Mouse (Mus musculus) forebrain, embryonic 12.5 days (tissue): ENCODE results near the gene Hnrnpa1. TPM values are rescaled to one million over a fixed set of nuclear protein-coding genes. Genes with fewer than 3 reads are reported as not detected.
"Not testable (repeated sequence)": the region's sequence is repeated elsewhere in the genome, so short reads cannot be mapped to it uniquely, and the experiment has no call there.

Experiments used
- ATAC-seq: fragments of 200-750 bp; cut with Nextera tagmentation; 2 replicates; pipeline ENCODE4 v1.8.0; 2017; ENCODE audit warnings: moderate TSS enrichment; ENCODE audit not compliant: low FRiP score
- H3K27ac ChIP-seq: fragments of 300-500 bp; sonication (generic); 2 replicates; pipeline ENCODE4 v1.5.1; 2016; ENCODE audit warnings: mild to moderate bottlenecking
- H3K27me3 ChIP-seq: fragments of 300-500 bp; sonication (generic); 2 replicates; pipeline ENCODE4 v1.6.1; 2016; ENCODE audit warnings: mild to moderate bottlenecking
- H3K36me3 ChIP-seq: fragments of 300-500 bp; sonication (generic); replicated peaks from 2 replicates; pipeline ENCODE4 v1.6.1; 2016; ENCODE audit warnings: mild to moderate bottlenecking
- H3K4me1 ChIP-seq: fragments of 300-500 bp; sonication (generic); 2 replicates; pipeline ENCODE4 v1.6.1; 2016
- H3K4me2 ChIP-seq: fragments of 300-500 bp; sonication (generic); 2 replicates; pipeline ENCODE4 v1.6.1; 2016; ENCODE audit warnings: mild to moderate bottlenecking, moderate library complexity
- H3K4me3 ChIP-seq: fragments of 300-500 bp; sonication (generic); replicated peaks from 2 replicates; pipeline ENCODE4 v1.5.1; 2016; ENCODE audit warnings: mild to moderate bottlenecking
- H3K9ac ChIP-seq: fragments of 300-500 bp; sonication (generic); 2 replicates; pipeline ENCODE4 v1.6.1; 2016; ENCODE audit warnings: mild to moderate bottlenecking
- H3K9me3 ChIP-seq: fragments of 300-500 bp; sonication (generic); 2 replicates; pipeline ENCODE4 v1.6.1; 2016
- WGBS: fragments of 180-500 bp; shearing (Covaris S2); methylation state at CpG from one replicate; pipeline ENCODE4 v1.1.7; 2016; 5-methylcytosine and 5-hydroxymethylcytosine counted together
- polyA plus RNA-seq: library from polyadenylated mRNA; unstranded; fragments of >200 nt; fragmentation: Nextera tagmentation; extraction: Ambion mirVana; gene quantifications from 2 replicates; pipeline ENCODE4 v1.2.1, GENCODE M21; 2016

The Hnrnpa1 gene
- polyA plus RNA-seq, 1 experiment from 2014 or later, result 1,521 TPM

DNA sequence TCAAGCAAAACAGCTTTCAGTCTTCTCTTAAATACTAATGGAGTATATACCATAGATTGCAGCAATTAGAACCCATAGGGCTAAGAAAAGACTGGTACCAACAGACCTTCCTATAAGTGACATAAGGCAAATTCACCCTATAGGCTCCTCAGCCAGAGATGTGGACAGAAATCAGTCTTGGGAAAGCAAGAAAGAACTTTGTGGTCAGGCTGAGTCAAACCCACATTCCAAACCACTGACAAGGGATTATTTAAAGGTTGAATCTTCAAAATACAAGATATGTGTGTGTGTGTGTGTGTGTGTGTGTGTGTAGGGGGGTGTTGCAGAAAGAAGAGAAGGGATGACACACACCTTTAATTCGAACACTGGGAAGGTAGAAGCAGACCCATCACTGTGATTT, 18.8 kb upstream of the Hnrnpa1 start:
- Histone ChIP-seq H3K9me3 (no peaks in the 10 kb centered on the region), H3K27ac (0 out of 2 replicates have a peak overlapping the region, but pooled peaks have one; percentile 8), H3K4me2 (no peak overlapping the region), H3K9ac (no peak overlapping the region), H3K4me3 (no peak overlapping the region), H3K36me3 (peaks cover 17% of the 10 kb centered on the region; the same call in 1 of the 2 replicates), H3K27me3 (no peaks in the 10 kb centered on the region), H3K4me1 (peaks cover 17% of the 10 kb centered on the region)
- WGBS, result 90% methylated on average over 1 of the region's 1 CpGs
- ATAC-seq, result no peak

DNA sequence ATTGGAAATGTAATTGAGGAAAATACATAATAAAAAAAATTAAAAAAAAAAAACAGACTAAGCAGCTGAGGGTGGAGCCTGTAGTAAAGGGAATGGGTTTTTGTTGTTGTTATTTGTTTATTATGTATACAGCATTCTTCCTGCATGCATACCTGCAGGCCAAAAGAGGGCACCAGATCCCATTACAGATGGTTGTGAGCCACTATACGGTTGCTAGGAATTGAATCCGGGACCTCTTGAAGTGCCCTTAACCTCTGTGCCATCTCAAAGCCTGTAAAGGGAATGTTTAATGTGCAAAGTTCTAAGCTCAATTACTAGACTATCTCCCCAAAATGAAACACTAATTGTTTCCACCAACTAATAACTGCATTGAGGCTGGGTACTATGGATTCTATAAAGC, 16.1 kb upstream of the Hnrnpa1 start:
- peaks cover 17% of the 10 kb centered on the region; the same call in 1 of the 2 replicates for H3K36me3 ChIP-seq
- H3K27me3 ChIP-seq, result no peaks in the 10 kb centered on the region
- H3K9me3 ChIP-seq, result no peaks in the 10 kb centered on the region
- no peak overlapping the region for H3K27ac ChIP-seq
- WGBS, result 86% methylated on average over 2 of the region's 2 CpGs
- ATAC-seq, result no peak
- H3K4me2 ChIP-seq, result no peak overlapping the region
- peaks cover 14% of the 10 kb centered on the region for H3K4me1 ChIP-seq
- no peak overlapping the region for H3K4me3 ChIP-seq
- no peak overlapping the region for H3K9ac ChIP-seq

GRCm38 (mm10) chr15:103227022-103227421, 13.2 kb upstream of the Hnrnpa1 start:
- H3K4me1 ChIP-seq, result peaks cover 6% of the 10 kb centered on the region; the same call in 1 of the 2 replicates
- no peak overlapping the region for H3K9ac ChIP-seq
- no peak overlapping the region for H3K4me3 ChIP-seq
- H3K27me3 ChIP-seq, result no peaks in the 10 kb centered on the region
- WGBS, result 69% methylated on average over 3 of the region's 3 CpGs
- ATAC-seq, result no peak
- H3K4me2 ChIP-seq, result no peak overlapping the region
- H3K27ac ChIP-seq, result no peak overlapping the region
- H3K36me3 ChIP-seq, result 0 out of 2 replicates have a peak, but pooled peaks cover 7% of the 10 kb centered on the region
- H3K9me3 ChIP-seq, result no peaks in the 10 kb centered on the region

DNA sequence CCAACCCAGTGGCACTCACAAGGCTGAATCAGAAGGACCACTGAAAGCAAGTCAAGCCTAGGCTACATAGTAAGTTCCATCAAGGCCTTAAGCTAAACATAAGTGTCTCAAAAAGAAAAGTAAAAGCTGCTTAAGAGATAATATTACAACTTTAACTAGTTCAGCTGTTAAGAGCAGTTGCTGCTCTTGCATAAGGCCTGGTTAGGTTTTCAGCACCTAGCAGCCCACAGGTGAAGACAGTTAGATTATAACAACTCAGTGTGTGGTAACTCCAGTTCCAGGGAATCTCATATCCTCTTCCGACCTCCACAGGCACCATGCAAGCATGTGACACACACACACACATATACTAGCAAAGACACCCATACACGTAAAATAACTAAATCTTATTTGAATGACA, 12.7 kb upstream of the Hnrnpa1 start:
- ATAC-seq, result no peak
- H3K27me3 ChIP-seq, result no peaks in the 10 kb centered on the region
- H3K27ac ChIP-seq, result no peak overlapping the region
- peaks cover 6% of the 10 kb centered on the region; the same call in 1 of the 2 replicates for H3K4me1 ChIP-seq
- WGBS, result 86% methylated on average over 2 of the region's 2 CpGs
- no peaks in the 10 kb centered on the region for H3K9me3 ChIP-seq
- H3K4me2 ChIP-seq, result no peak overlapping the region
- 0 out of 2 replicates have a peak, but pooled peaks cover 4% of the 10 kb centered on the region for H3K36me3 ChIP-seq
- no peak overlapping the region for H3K4me3 ChIP-seq
- H3K9ac ChIP-seq, result no peak overlapping the region

DNA sequence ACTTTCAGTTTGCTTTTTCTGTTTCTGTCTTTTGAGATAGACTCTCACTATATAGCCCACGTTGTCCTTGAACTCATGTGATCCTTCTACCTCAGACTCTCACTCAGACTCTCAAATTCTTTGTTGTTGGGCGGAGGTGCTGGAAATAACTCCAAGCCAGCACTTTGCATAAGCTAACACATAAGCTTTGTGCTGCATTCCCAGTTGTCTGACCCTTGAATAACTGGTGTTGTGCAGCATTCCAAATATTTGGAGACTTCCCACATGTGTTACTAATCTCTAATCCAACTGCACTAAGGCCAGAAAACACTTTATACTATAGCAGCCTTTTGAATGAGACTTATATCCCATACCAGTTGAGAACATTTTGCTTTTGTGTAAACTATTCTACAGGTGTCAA, 11.3 kb upstream of the Hnrnpa1 start:
- Histone ChIP-seq H3K4me2 (no peak overlapping the region), H3K9ac (no peak overlapping the region), H3K27me3 (no peaks in the 10 kb centered on the region), H3K4me1 (peaks cover 6% of the 10 kb centered on the region; the same call in 1 of the 2 replicates), H3K27ac (no peak overlapping the region), H3K9me3 (no peaks in the 10 kb centered on the region), H3K4me3 (no peak overlapping the region), H3K36me3 (no peaks in the 10 kb centered on the region)
- ATAC-seq, result no peak
- 67% methylated on average over 2 of the region's 2 CpGs for WGBS

GRCm38 (mm10) chr15:103233119-103233518, 7.1 kb upstream of the Hnrnpa1 start:
- H3K27me3 ChIP-seq, result no peaks in the 10 kb centered on the region
- peaks cover 19% of the 10 kb centered on the region for H3K36me3 ChIP-seq
- 89% methylated on average over 2 of the region's 2 CpGs for WGBS
- no peak overlapping the region for H3K4me3 ChIP-seq
- no peak overlapping the region for H3K9ac ChIP-seq
- peaks cover 7% of the 10 kb centered on the region for H3K4me1 ChIP-seq
- H3K4me2 ChIP-seq, result no peak overlapping the region
- no peaks in the 10 kb centered on the region for H3K9me3 ChIP-seq
- H3K27ac ChIP-seq, result no peak overlapping the region
- no peak for ATAC-seq

DNA sequence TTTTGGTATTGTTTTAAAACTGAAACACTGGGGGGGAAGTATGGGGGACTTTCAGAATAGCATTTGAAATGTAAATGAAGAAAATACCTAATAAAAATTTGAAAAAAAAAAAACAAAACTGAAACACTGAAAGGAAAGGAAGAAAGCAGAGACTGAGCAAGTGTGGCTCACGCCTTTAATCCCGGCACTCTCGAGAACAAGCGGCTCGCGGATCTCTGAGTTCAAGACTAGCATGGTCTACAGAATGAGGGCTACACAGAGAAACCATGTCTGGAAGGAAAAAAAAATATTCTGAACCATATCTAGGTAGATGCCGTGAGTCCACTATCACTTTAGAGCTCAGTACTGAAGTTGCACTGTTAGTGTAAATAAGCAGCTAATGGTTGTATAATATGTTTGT, 2.9 kb upstream of the Hnrnpa1 start:
- Histone ChIP-seq H3K27me3 (no peaks in the 10 kb centered on the region), H3K9me3 (no peaks in the 10 kb centered on the region), H3K4me3 (no peak overlapping the region), H3K9ac (no peak overlapping the region), H3K4me2 (peak overlapping the region; percentile 27; the same call in 1 of the 2 replicates), H3K4me1 (peaks cover 21% of the 10 kb centered on the region), H3K27ac (no peak overlapping the region), H3K36me3 (peaks cover 29% of the 10 kb centered on the region)
- 94% methylated on average over 7 of the region's 7 CpGs for WGBS
- no peak for ATAC-seq

DNA sequence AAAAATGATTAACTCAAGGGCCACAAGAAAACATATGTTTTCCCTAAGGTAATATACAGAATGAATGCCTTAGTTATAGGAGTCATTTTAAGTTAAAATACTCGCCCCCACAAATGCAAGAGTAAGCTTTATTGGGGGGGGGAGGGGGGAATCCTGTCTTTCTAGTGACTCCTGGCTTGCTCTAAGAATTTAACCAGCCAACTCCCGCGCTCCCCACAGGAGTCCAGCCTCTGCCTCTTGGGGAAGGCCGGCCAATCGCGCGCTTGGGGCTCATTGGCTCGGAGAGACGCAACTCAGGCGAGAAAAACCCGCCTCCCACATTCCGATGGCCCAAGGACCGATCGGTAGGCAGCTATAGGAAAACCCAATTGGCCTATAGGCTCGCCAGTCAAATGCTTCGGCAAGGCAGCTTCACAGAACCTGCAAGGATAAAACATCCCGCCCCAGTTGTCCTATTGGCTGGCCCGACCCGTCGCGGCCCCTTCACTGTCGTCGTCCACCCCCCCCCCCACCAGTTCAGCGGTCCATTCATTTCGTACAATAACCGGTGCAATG, 1.0 kb upstream of the Hnrnpa1 start:
- peak overlapping the region; percentile 62 for H3K4me3 ChIP-seq
- peak; percentile 89 for ATAC-seq
- peak overlapping the region; percentile 67 for H3K4me2 ChIP-seq
- H3K27ac ChIP-seq, result peak overlapping the region; percentile 96
- H3K36me3 ChIP-seq, result peaks cover 47% of the 10 kb centered on the region
- peaks cover 39% of the 10 kb centered on the region for H3K4me1 ChIP-seq
- peak overlapping the region; percentile 60 for H3K9ac ChIP-seq
- WGBS, result under 1% methylated on average over 26 of the region's 26 CpGs
- no peaks in the 10 kb centered on the region for H3K9me3 ChIP-seq
- no peaks in the 10 kb centered on the region for H3K27me3 ChIP-seq

GRCm38 (mm10) chr15:103239685-103240159, 510 bp upstream of the Hnrnpa1 start, which contains the start of gene Cbx5:
Gene Cbx5, minus strand, starts transcription at chr15:103239816.
- WGBS, result under 1% methylated on average over 39 of the region's 39 CpGs
- Histone ChIP-seq H3K27ac (peak within 1 kb of the TSS; percentile 96), H3K4me1 (peaks cover 39% of the 10 kb centered on the region), H3K27me3 (no peaks in the 10 kb centered on the region), H3K4me2 (peak within 1 kb of the TSS; percentile 92), H3K36me3 (peaks cover 43% of the 10 kb centered on the region), H3K4me3 (peak within 1 kb of the TSS; percentile 62), H3K9ac (peak within 1 kb of the TSS; percentile 78), H3K9me3 (no peaks in the 10 kb centered on the region)
- ATAC-seq, result peak; percentile 92

DNA sequence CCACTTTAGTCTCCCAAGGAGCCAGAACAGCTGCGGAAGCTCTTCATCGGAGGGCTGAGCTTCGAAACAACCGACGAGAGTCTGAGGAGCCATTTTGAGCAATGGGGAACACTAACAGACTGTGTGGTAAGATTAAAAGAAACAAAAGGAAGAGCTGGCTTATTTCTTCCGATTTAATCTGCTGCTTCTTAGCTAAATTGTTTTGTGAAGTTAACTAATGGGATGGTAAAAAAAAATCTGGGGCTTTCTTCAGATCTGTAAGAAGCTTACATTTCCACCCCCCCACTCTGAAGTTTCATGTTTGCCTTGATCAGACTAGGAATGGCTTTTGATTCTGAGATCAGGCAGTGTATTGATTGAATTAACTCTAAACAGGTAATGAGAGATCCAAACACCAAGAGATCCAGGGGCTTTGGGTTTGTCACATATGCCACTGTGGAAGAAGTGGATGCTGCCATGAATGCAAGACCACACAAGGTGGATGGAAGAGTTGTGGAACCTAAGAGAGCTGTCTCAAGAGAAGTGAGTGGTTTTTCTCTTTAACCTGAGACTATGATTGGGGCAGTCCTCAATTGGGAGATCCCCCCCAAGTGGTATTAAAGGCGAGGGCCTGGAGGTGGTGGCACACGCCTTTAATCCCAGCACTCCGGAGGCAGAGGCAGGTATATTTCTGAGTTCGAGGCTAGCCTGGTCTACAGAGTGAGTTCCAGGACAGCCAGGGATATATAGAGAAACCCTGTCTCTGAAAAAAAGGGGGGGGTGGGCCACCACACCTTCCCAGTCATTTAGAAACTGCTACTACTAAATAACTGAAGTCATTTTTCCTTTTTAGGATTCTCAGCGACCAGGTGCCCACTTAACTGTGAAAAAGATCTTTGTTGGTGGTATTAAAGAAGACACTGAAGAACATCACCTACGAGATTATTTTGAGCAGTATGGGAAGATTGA, 1.1 kb downstream of the Hnrnpa1 start:
- Histone ChIP-seq H3K4me1 (peaks cover 47% of the 10 kb centered on the region), H3K4me3 (peak overlapping the region; percentile 62), H3K4me2 (peak overlapping the region; percentile 92), H3K36me3 (peaks cover 42% of the 10 kb centered on the region), H3K9ac (peak overlapping the region; percentile 78), H3K27ac (peak overlapping the region; percentile 96)
- WGBS, result 11% methylated on average over 12 of the region's 12 CpGs
- not testable (repeated sequence) for H3K9me3 ChIP-seq, H3K27me3 ChIP-seq, ATAC-seq

DNA sequence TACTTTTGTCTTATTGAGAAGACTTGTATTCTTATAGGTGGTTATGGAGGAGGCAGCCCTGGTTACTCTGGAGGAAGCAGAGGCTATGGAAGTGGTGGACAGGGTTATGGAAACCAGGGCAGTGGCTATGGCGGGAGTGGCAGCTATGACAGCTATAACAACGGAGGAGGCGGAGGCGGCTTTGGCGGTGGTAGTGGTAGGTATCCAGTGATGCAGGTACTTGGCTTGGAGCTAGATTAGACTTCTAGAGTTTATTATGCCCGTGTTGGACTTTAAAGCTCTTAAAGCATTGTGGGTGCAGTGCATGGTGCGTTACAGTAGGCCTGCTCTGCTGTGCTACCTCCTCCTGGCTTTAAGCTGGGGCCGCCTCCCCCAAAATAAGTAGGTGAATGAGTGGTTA, 2.7 kb downstream of the Hnrnpa1 start:
- no peaks in the 10 kb centered on the region for H3K9me3 ChIP-seq
- no peak for ATAC-seq
- 80% methylated on average over 8 of the region's 8 CpGs for WGBS
- peaks cover 43% of the 10 kb centered on the region for H3K4me1 ChIP-seq
- no peaks in the 10 kb centered on the region for H3K27me3 ChIP-seq
- peak overlapping the region; percentile 78 for H3K9ac ChIP-seq
- peak overlapping the region; percentile 62 for H3K4me3 ChIP-seq
- peak overlapping the region; percentile 92 for H3K4me2 ChIP-seq
- H3K36me3 ChIP-seq, result peaks cover 57% of the 10 kb centered on the region
- 0 out of 2 replicates have a peak overlapping the region, but pooled peaks have one; percentile 31 for H3K27ac ChIP-seq

GRCm38 (mm10) chr15:103245616-103246015, 5.4 kb downstream of the Hnrnpa1 start:
- peaks cover 39% of the 10 kb centered on the region for H3K4me1 ChIP-seq
- H3K27ac ChIP-seq, result no peak overlapping the region
- peaks cover 73% of the 10 kb centered on the region for H3K36me3 ChIP-seq
- H3K9ac ChIP-seq, result 0 out of 2 replicates have a peak overlapping the region, but pooled peaks have one; percentile 1
- 80% methylated on average over 6 of the region's 6 CpGs for WGBS
- ATAC-seq, result no peak
- H3K4me3 ChIP-seq, result no peak overlapping the region
- H3K9me3 ChIP-seq, result no peaks in the 10 kb centered on the region
- H3K27me3 ChIP-seq, result no peaks in the 10 kb centered on the region
- H3K4me2 ChIP-seq, result no peak overlapping the region
